Mouse (Mus musculus): ENCODE results near the gene Pbx2. TPM values are rescaled to one million over a fixed set of nuclear protein-coding genes. Genes with fewer than 3 reads are reported as not detected.
A peak's percentile ranks its signal among the peaks of the same experiment; 100 is the strongest.

The Pbx2 gene
- polyA plus RNA-seq, 1 experiment from 2014 or later: 13.2 TPM

- Histone ChIP-seq H3K9ac (peak within 1 kb of the TSS; percentile 80), H3K4me3 (peak within 1 kb of the TSS; percentile 69), H3K27me3 (replicated peaks) (no peaks in the 10 kb centered on the region), H3K4me2 (peak within 1 kb of the TSS; percentile 92), H3K9me3 (replicated peaks) (no peaks in the 10 kb centered on the region), H3K4me1 (replicated peaks) (peaks cover 50% of the 10 kb centered on the region), H3K27ac (ENCODE audit: poor library complexity, severe bottlenecking) (peak within 1 kb of the TSS; percentile 90), H3K36me3 (peaks cover 31% of the 10 kb centered on the region)
- ATAC-seq (ENCODE audit: insufficient number of reproducible peaks, low FRiP score): peak; percentile 94
- WGBS: 1% methylated on average over 30 of the region's 30 CpGs
These were observed 12.5 kb downstream of the Pbx2 start, which contains the start of gene Rnf5 for GRCm38 (mm10) chr17:34603375-34604060. Gene Rnf5, minus strand, starts transcription at chr17:34603690.

DNA sequence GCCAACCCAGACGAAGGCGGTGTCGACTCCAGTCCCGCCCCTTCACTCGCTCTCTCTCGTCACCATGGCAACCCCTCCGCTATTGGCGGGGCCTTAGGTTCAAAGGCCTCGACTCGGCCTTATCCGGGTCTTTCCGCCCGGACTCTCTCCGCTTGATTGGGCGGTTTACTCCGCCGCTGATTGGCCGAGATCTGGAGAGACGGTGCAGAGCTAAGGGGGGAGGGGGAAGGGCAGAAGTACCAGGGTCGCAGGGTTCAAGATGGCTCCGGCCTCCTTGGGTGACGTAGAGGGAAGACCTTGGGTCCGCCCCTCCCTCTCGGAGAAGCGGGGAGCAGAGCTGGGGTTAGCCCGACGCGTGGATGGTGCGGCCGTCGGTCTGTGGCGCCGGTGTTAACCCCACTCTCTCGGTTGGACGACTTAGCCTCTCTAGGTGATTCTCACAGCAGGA is 13.0 kb downstream of the Pbx2 start, which contains the start of gene Agpat1:
Gene Agpat1, plus strand, starts transcription at position 202 of the 448 bp plus-strand sequence.
- Histone ChIP-seq H3K36me3 (peaks cover 31% of the 10 kb centered on the region), H3K9ac (peak within 1 kb of the TSS; percentile 87), H3K4me2 (peak within 1 kb of the TSS; percentile 92), H3K4me1 (replicated peaks) (peaks cover 51% of the 10 kb centered on the region), H3K9me3 (replicated peaks) (no peaks in the 10 kb centered on the region), H3K4me3 (peak within 1 kb of the TSS; percentile 69), H3K27me3 (replicated peaks) (no peaks in the 10 kb centered on the region), H3K27ac (ENCODE audit: poor library complexity, severe bottlenecking) (peak within 1 kb of the TSS; percentile 90)
- under 1% methylated on average over 30 of the region's 35 CpGs for WGBS
- ATAC-seq (ENCODE audit: insufficient number of reproducible peaks, low FRiP score): peak; percentile 91

GRCm38 (mm10) chr17:34604511-34605237 is 13.6 kb downstream of the Pbx2 start:
- peak overlapping the region; percentile 87 for H3K9ac ChIP-seq
- H3K4me2 ChIP-seq: peak overlapping the region; percentile 92
- 19% methylated on average over 24 of the region's 24 CpGs for WGBS
- H3K4me1 ChIP-seq (replicated peaks): peaks cover 49% of the 10 kb centered on the region
- peak overlapping the region; percentile 90 for H3K27ac ChIP-seq (ENCODE audit: poor library complexity, severe bottlenecking)
- H3K27me3 ChIP-seq (replicated peaks): no peaks in the 10 kb centered on the region
- H3K4me3 ChIP-seq: peak overlapping the region; percentile 69
- H3K36me3 ChIP-seq: peaks cover 31% of the 10 kb centered on the region
- ATAC-seq (ENCODE audit: insufficient number of reproducible peaks, low FRiP score): no peak
- H3K9me3 ChIP-seq (replicated peaks): no peaks in the 10 kb centered on the region

DNA sequence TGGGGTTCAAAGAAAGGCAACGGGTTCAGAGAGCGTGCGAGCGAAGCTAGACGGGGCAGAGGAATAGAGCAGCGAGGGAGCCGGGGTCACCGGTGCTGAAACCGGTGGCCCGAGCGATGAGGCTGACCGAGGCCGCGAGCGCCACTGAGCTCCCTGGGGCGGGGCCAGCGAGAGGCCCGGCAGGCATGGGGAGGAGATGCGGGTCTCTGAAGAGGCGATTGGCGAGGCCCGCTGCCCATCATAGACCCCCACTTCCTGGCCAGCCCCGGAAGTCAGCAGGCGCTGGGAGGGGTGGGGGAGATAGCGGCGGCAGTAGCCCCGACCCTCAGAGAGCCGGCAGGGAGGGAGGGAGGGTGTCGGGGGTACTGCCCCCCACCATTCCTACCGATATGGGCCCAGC is 14.5 kb downstream of the Pbx2 start:
- H3K36me3 ChIP-seq: peaks cover 27% of the 10 kb centered on the region
- H3K4me3 ChIP-seq: peak overlapping the region; percentile 69
- peaks cover 49% of the 10 kb centered on the region for H3K4me1 ChIP-seq (replicated peaks)
- no peaks in the 10 kb centered on the region for H3K27me3 ChIP-seq (replicated peaks)
- 2% methylated on average over 25 of the region's 30 CpGs for WGBS
- no peaks in the 10 kb centered on the region for H3K9me3 ChIP-seq (replicated peaks)
- H3K9ac ChIP-seq: peak overlapping the region; percentile 87
- peak; percentile 69 for ATAC-seq (ENCODE audit: insufficient number of reproducible peaks, low FRiP score)
- H3K4me2 ChIP-seq: peak overlapping the region; percentile 92
- peak overlapping the region; percentile 90 for H3K27ac ChIP-seq (ENCODE audit: poor library complexity, severe bottlenecking)

DNA sequence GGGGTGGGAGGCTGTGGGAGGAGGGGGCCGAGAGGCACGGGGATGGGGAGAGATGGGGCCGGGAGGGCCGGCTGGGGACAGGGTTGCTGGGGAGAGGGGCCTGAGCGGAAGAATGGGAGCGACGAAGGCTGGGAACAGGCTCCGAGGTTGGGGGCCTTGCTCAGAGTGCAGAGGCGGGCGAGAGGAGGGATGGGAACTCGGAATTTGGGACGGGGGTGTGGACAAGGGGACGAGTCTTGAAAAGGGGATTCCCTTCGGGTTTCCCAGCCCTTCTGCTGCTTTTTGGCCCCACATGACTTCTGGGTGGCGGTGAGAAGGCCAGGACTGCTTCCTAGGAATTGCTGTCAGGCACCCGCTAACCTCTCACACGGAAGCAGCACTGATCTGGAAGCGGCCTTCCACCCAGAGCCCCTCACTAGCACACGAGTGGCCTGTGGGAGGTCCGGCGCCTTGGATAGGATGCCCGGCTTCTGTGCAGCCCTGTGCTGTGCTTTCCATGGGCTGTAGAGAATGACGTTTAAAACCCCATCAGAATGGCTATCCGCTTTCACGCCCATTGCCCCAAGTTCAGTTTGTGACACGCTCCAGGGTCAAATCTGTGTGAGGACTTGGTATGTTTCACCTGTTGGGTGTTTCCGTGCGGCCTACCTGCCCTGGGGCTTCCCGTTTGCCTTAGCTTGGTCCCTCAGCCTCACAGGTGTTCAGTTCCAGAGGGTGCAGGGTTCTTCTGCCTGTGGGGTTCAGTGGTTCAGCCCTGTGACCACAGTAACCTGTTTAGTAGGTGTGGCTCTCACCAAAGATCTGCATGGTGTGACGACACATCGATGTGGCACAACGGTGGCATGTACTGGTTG is 15.3 kb downstream of the Pbx2 start:
- Histone ChIP-seq H3K27me3 (replicated peaks) (no peaks in the 10 kb centered on the region), H3K36me3 (peaks cover 28% of the 10 kb centered on the region), H3K4me2 (peak overlapping the region; percentile 92), H3K27ac (ENCODE audit: poor library complexity, severe bottlenecking) (peak overlapping the region; percentile 90), H3K4me1 (replicated peaks) (peaks cover 49% of the 10 kb centered on the region), H3K9ac (peak overlapping the region; percentile 87), H3K9me3 (replicated peaks) (no peaks in the 10 kb centered on the region), H3K4me3 (peak overlapping the region; percentile 69)
- ATAC-seq (ENCODE audit: insufficient number of reproducible peaks, low FRiP score): no peak
- 15% methylated on average over 32 of the region's 32 CpGs for WGBS

GRCm38 (mm10) chr17:34607997-34608396 is 16.9 kb downstream of the Pbx2 start:
- H3K4me2 ChIP-seq: no peak overlapping the region
- no peak overlapping the region for H3K4me3 ChIP-seq
- H3K27ac ChIP-seq (ENCODE audit: poor library complexity, severe bottlenecking): no peak overlapping the region
- 84% methylated on average over 7 of the region's 7 CpGs for WGBS
- 0 out of 2 replicates have a peak overlapping the region, but pooled peaks have one; percentile 42 for H3K9ac ChIP-seq
- peaks cover 38% of the 10 kb centered on the region for H3K36me3 ChIP-seq
- no peaks in the 10 kb centered on the region for H3K27me3 ChIP-seq (replicated peaks)
- H3K9me3 ChIP-seq (replicated peaks): no peaks in the 10 kb centered on the region
- ATAC-seq (ENCODE audit: insufficient number of reproducible peaks, low FRiP score): no peak
- peaks cover 38% of the 10 kb centered on the region for H3K4me1 ChIP-seq (replicated peaks)

DNA sequence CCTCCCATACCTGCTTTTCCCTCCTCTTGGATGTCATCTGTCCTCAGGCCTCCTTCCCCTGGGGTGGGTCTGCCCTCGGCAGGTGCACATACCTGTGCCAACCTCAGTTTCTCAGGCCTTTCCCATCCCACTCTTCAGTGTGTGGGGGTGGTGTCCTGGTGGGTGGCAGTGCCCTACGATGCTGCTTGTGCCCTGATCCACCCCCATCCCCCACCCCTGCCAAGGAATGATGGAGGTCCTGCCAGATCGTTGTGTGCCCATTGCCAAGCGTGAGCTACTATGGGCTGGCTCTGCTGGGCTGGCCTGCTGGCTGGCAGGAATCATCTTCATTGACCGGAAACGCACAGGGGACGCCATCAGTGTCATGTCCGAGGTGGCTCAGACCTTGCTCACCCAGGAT is 20.0 kb downstream of the Pbx2 start:
- Histone ChIP-seq H3K27ac (ENCODE audit: poor library complexity, severe bottlenecking) (no peak overlapping the region), H3K36me3 (peaks cover 63% of the 10 kb centered on the region), H3K9me3 (replicated peaks) (no peaks in the 10 kb centered on the region), H3K4me3 (no peak overlapping the region), H3K4me2 (no peak overlapping the region), H3K9ac (no peak overlapping the region), H3K27me3 (replicated peaks) (no peaks in the 10 kb centered on the region), H3K4me1 (replicated peaks) (peaks cover 29% of the 10 kb centered on the region)
- WGBS: 91% methylated on average over 8 of the region's 8 CpGs
- no peak for ATAC-seq (ENCODE audit: insufficient number of reproducible peaks, low FRiP score)

DNA sequence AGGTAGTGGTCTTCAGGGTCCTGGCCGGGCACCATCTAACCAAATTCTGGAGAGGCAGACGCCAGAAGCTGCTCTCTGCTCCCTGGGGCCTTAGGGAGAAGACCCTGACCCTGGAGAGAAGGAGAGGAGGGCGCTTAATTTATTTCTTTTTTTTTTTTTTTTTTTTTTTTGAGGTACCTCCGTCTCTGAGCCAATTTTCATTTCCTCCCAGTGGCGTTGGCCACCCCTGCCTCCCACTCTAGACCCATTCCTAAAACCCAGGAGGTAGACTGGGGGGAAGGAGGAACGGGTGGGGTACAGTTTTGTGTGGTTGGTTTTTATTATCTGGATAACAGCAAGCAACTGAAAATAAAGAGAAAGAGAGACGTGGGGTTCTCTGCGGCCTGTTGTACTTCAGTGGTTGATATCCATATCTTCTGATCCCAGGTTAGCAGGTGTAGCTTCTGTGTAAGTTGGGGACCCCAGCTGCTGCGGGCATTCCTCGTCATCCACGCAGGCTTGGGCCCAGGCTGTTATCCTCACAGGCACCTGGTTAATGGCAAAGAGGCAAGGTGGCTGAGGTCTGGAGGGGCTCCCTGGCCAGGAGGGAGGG is 22.1 kb downstream of the Pbx2 start:
- no peaks in the 10 kb centered on the region for H3K27me3 ChIP-seq (replicated peaks)

GRCm38 (mm10) chr17:34613830-34614229 is 22.8 kb downstream of the Pbx2 start:
- Histone ChIP-seq H3K36me3 (peaks cover 70% of the 10 kb centered on the region), H3K4me2 (no peak overlapping the region), H3K4me3 (no peak overlapping the region), H3K27me3 (replicated peaks) (no peaks in the 10 kb centered on the region), H3K9ac (no peak overlapping the region), H3K9me3 (replicated peaks) (no peaks in the 10 kb centered on the region), H3K4me1 (replicated peaks) (peaks cover 4% of the 10 kb centered on the region), H3K27ac (ENCODE audit: poor library complexity, severe bottlenecking) (no peak overlapping the region)
- ATAC-seq (ENCODE audit: insufficient number of reproducible peaks, low FRiP score): no peak
- 85% methylated on average over 10 of the region's 10 CpGs for WGBS

More for the DNA sequence above, 22.1 kb downstream of the Pbx2 start:
- WGBS: 83% methylated on average over 11 of the region's 11 CpGs
- Histone ChIP-seq H3K27ac (ENCODE audit: poor library complexity, severe bottlenecking) (no peak overlapping the region), H3K4me3 (no peak overlapping the region), H3K36me3 (peaks cover 71% of the 10 kb centered on the region), H3K9ac (no peak overlapping the region), H3K4me2 (no peak overlapping the region), H3K9me3 (replicated peaks) (no peaks in the 10 kb centered on the region), H3K4me1 (replicated peaks) (peaks cover 10% of the 10 kb centered on the region)
- ATAC-seq (ENCODE audit: insufficient number of reproducible peaks, low FRiP score): no peak

- Histone ChIP-seq H3K27me3 (replicated peaks) (no peaks in the 10 kb centered on the region), H3K4me2 (no peak within 1 kb of the TSS), H3K4me1 (replicated peaks) (no peaks in the 10 kb centered on the region), H3K9ac (no peak within 1 kb of the TSS), H3K9me3 (replicated peaks) (no peaks in the 10 kb centered on the region), H3K36me3 (peaks cover 73% of the 10 kb centered on the region), H3K4me3 (no peak within 1 kb of the TSS), H3K27ac (ENCODE audit: poor library complexity, severe bottlenecking) (0 out of 2 replicates have a peak within 1 kb of the TSS, but pooled peaks have one; percentile 18)
- ATAC-seq (ENCODE audit: insufficient number of reproducible peaks, low FRiP score): no peak
- WGBS: 71% methylated on average over 6 of the region's 6 CpGs
These were observed 24.8 kb downstream of the Pbx2 start, which contains the start of gene Egfl8 for GRCm38 (mm10) chr17:34615871-34616270. Gene Egfl8, minus strand, starts transcription at chr17:34615971.

Measured in heart, embryonic 12.5 days (tissue).